Mouse (Mus musculus) thymus, postnatal 25 days (tissue): ENCODE measurements around the gene Nop9.

Experiments
- DNase-seq: peaks from one replicate; pipeline ENCODE4 v3.0.0; 2022

Gene Nop9

GRCm38 (mm10) chr14:55730116-55730515, 15.4 kb upstream of the Nop9 start:
- no peak for DNase-seq

DNA sequence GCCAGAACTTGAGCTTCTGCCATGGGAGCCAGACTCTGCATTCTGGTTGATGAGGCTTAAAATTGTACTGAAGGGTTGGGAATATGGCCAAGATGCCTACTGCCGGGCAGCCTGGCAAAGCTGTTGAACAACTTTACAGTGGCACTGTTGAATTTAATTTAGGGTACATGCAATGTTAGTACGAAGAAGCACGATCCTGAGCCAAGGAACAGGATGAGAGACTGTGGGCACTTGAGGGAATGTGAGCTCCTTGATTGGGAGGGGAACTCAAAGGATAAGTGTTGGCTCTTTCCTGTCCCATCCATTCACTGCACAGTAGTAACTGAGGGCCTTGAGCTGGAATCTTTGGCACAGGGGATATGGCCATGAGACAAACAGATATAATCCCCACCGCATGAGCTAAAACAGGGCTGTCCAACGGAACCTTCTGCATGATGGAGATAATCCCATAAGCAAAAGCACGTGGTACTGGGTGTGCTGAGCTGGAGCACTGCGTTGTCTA, 14.9 kb upstream of the Nop9 start:
- no peak for DNase-seq

GRCm38 (mm10) chr14:55733889-55734288, 11.6 kb upstream of the Nop9 start:
- no peak for DNase-seq

DNA sequence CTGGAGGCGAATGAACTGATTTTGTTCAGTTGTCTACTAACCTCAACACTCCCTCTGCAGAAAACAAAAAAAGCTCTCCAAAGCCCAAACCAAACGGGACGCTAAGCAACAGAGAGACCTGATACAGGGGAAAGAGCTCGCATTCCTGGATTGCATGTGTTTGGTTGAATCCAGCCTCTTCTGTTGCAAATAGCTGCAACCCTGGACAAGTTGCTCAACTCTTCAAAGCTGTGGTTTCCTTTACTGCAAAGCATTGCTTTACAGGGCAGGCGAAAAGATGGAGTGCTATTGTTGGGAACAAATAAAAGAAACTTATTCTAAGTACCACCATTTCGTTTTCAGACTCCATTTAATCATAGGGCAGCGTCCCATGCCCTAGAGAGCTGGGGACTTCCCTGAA, 10.6 kb upstream of the Nop9 start:
- DNase-seq: no peak

DNA sequence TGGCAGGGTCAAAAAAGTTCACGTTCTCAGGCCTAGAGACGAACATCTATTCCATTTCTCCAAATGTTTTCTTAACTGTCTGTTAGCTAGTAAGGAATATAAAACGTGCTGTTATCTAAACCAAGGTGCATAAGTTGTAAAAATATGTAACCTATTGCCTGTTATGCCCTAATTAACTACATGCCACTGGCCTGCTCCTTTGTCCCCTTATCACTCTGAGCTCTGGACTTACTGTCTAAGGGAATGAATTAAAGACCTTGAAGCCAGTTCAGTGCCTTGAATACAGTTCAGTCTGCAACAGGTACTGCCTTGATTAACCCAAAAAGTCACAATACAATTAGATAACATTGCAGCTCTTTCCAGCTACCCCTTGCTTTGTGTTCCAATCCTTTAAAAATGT, 10.2 kb upstream of the Nop9 start:
- DNase-seq: no peak

DNA sequence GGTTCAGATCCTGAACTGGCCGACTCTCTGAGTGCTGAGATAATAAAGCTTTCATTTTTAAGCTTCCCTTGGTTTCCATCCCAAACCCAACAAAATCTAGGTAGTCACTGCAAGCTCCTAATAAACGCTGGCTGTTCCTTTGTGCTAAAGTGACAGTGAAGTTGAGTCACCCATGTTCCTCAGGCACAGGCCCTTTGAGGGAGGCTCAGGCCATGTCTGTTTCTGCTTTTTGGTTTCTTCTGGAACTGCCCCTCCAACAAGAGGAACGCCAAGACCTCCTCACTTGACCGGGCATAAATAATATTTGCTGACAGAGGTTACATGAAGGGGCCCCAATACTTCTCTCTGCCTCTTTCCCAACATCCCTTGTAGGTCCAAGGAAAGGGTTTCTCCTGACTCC, 9.7 kb upstream of the Nop9 start:
- DNase-seq: no peak

DNA sequence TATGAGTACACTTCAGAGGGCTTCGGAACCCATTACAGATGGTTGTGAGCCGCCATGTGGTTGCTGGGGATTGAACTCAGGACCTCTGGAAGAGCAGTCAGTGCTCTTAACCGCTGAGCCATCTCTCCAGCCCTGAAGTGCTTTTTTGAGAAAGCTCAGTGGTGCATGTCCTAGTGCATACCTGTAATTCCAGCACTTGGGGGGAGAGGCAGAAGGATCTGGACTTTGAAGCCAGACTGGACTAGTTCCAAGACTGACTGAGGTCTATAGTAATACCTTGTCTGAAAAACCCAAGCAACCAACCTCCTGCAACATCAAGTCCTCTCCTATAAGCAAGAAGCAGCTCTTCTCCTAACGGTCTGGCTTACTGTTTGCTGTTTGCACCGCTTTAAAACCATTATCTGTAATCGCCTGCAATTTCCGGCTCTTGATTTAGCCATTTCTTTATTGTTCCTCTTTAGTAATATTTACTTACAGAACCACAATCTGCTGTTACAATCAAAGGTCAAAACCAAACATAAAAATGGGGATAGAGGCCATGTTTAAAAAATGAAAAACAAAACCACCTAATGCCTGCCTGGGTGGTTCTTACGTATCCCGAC, 8.3 kb upstream of the Nop9 start:
- no peak for DNase-seq

DNA sequence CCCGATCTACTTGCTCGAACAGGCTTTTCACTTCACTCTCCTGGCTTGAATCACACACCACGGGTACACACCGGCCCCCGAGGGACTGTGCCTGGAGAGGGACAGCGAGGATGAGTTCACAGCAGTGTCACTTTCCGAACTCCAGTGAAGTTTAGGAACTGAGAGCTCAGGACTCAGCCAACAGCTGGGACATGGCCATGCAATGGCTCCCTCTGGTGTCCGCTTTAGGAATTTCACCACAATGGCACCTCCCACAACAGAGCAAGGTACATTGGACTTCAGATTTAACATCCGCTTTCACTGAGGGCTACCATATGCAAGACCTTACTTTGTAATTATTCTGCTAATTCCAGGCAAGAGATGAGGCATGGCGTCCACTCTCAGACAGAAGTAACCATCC, 1.8 kb upstream of the Nop9 start:
- peak; percentile 90 for DNase-seq

- DNase-seq: no peak
Observed at GRCm38 (mm10) chr14:55745861-55746237, 356 bp downstream of the Nop9 start.

DNA sequence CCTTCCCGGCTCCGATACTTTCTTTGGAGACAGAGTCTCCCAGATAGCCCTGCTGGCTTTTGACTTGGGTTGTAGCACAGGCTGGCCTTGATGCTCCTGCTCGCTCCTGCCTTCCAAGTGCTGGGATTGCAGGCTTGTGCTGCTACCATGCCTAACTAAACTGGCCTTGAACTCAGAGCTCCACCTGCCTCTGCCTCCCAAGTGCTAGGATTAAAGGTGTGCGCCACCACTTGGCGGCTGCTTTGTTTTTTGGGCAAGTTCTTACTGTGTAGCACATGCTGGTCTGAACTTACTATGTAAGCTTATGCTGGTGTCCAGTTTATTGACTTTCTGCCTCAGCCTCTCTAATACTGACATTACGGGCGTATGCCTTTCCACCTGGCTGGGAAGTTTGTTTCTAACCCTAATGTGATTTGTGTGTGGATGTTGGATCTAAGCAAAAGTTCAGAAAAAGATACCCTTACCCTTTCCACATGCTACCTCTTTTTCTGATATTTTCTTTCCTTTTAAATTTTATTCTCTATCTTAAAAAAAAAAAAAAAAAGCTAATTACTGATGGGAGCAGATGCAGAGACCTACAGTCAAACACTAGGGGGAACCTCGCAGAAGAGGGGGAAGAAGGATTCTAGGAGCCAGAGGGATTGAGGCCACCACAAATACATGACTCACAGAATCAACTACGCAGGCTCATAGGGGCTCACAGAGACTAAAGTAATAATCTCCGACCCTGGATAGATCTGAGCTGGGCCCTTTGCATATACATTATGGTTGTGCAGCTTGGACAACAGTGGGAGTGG, 1.8 kb downstream of the Nop9 start:
- no peak for DNase-seq

GRCm38 (mm10) chr14:55757566-55757965, 12.1 kb downstream of the Nop9 start:
- DNase-seq: no peak

DNA sequence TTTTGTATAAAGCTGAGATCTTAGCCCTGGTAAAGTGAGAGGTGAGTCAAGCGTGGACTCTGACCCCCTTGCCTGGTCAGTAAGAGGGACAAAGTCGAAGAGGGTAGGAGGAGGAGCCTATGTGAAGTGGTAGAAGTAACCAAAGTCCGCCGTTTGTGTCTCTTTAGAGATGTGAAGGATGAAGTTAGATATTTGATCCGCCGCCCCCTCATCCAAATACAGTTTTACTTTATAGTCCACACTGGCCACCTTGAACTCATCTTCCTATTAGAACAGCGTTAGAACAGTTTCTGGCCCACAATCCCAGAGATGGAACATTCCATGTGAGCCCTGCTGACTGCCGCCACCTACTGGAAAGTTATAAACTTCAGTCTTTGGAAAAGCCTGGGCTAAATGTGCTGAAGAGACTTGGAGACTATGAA, 12.9 kb downstream of the Nop9 start, which contains the start of gene Cideb:
Cideb (minus strand) TSS at position 96 of the 422 bp plus-strand sequence.
- DNase-seq: no peak

DNA sequence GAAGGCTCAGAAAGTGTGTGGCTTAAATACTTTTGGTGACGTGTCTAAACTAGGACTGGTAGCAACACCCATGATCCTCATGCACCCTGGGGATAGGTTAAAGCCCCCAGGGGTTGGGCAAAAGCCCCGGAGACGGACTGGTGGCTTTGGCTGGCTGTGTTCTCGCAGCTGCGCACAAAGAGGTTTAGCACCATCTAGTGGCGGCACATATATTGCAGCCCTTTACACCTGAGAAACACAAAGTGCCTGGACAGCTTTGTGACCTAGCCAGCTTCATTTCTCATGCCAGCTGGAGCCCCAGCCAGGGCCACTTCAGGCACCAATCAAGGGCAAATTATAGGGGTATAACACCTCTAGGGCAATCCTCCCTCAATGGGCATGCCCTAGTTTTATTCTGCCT, 14.7 kb downstream of the Nop9 start:
- peak; percentile 86 for DNase-seq

DNA sequence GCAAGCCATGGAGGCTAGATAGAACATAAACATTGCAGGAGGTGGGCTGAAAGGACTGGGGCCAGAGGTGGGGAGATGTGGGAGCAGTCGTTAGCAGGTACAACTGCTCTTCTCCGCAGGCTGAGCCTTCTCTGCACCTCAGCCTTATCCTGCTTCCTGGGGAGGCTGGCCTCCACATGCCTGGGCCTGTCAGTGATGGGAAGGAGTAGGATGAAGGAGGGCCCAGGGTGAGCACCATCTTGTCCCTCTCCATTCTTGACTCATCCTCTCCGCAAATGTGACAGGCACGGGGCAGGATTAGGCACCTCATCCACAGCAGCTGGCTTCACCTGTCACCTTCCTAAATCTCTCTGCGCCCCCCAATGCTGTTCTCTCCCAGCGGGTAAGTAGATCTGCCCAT, 15.7 kb downstream of the Nop9 start, which contains the start of gene Ltb4r2:
Ltb4r2 (plus strand) TSS at position 266 of the 400 bp plus-strand sequence.
- DNase-seq: no peak

DNA sequence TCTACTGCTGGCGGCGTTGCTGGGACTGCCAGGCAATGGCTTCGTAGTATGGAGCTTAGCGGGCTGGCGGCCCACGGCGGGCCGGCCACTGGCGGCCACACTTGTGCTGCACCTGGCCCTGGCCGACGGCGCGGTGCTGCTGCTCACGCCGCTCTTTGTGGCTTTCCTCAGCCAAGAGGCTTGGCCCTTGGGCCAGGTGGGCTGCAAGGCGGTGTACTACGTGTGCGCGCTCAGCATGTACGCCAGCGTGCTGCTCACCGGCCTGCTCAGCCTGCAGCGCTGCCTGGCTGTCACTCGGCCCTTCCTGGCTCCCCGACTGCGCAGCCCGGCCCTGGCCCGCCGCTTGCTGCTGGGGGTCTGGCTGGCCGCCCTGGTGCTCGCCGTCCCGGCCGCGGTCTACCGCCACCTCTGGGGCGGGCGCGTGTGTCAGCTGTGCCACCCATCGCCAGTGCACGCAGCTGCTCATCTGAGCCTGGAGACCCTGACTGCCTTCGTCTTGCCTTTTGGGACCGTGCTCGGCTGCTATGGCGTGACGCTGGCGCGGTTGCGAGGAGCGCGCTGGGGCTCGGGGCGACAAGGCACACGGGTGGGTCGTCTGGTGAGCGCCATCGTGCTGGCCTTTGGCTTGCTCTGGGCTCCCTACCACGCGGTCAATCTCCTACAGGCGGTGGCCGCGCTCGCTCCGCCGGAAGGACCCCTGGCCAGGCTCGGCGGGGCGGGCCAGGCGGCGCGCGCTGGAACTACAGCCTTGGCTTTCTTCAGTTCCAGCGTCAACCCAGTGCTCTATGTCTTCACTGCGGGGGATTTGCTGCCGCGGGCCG, 16.7 kb downstream of the Nop9 start:
- DNase-seq: peak; percentile 26

DNA sequence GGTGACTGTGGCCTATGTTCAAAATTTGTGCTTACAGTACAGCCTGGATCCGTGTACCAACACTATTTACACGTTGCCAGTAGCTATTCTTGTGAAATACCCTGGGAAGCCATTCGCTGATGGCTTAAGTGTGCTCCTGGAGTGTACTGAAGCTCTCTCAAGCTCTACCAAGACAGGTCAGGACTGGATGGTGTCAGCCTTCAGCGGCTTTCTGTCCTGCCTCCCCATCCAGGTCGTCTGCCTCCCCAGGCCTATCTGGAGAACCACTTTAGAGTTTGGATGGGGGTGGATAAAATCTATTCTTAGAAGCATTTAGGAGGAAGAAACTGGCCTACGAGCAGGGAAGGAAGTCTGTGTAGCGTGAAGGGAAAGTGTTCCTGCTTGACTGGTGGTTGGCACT, 17.7 kb downstream of the Nop9 start:
- no peak for DNase-seq

DNA sequence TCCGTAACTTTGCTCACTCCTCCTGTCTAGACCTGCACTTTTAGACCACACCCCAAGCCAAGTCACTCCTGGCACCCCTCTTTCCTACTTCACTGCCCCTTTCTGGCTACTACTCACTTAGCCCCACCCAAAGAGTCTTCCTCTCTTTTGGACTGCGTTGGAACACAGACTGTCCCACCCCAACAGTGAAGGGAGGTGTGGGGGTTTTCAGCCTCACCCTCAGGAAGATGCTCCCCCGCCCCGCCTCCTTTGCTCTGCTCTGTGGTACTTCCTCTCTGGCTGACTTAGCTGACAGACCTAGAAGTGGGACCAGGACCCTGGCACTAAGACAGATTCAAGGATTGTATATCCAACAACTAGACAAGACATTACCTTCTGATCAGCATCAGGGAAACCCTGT, 20.2 kb downstream of the Nop9 start, which contains the start of gene Ltb4r1:
Ltb4r1 (plus strand) TSS at position 267 of the 400 bp plus-strand sequence.
- DNase-seq: no peak

DNA sequence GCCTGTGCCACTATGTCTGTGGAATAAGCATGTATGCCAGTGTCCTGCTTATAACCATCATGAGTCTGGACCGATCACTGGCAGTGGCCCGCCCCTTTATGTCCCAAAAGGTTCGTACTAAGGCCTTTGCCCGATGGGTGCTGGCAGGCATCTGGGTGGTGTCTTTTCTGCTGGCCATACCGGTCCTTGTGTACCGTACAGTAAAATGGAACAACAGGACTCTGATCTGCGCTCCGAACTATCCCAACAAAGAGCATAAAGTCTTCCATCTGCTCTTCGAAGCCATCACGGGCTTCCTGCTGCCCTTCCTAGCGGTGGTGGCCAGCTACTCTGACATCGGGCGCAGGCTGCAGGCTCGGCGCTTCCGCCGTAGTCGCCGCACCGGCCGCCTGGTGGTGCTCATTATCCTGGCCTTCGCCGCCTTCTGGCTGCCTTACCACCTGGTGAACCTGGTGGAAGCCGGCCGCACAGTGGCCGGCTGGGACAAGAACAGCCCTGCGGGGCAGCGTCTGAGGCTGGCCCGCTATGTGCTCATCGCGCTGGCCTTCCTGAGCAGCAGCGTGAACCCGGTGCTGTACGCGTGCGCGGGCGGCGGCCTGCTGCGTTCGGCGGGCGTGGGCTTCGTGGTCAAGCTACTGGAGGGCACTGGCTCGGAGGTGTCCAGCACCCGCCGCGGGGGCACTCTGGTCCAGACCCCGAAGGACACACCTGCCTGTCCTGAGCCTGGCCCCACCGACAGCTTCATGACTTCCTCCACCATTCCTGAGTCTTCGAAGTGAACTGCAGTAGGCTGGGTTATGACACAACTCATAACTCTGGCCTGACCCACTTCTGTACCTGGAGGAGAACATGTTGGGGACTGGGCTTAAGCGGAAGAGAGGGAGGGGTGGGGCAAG, 22.3 kb downstream of the Nop9 start:
- DNase-seq: no peak

DNA sequence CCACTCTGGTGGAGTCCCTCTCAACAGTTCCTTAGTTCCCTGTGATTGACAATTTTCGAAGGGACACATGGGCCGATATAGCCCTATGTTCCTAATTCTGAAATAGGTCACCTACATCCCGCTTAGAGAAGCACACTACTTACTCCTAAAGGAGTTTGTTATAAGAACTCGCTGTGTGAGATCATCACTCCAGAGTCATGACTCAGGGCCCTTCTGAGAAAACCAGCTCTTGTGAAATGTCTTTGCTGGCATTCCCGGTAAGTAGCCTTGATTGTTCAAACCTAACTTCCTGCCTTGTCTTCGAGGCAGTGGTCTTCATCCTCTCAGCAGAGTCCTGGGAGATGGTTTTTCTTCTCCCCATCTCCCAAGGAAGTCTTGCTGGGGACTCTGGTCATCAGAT, 23.1 kb downstream of the Nop9 start:
- DNase-seq: no peak

DNA sequence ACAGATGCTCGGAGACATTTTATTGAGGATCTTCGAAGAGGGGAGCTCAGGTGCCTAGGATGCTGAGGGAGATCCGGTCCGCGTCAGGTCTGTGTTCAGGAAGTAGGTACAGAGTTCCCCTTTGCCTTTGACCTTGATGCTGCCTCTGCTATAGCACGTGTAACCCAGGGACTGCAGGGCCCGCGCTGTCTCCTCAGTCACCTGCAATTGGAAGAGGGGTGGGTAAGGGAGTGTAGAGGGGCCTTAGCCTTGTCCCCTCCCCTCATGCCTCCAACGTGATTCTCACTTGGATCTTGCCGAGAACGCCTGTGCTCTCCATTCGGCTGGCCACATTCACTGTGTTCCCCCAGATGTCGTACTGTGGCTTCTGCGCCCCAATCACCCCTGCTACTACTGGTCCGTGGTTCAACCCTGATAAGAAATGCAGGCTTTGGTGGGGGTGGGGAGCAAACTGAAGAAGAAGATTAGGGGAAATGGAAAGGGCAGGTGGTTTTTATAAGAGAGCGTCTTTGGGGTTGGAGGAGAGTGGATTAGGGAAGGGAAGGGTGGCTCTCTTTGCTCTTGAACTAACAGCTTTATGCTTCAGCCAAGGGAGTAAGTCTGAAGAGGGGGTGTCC, 23.7 kb downstream of the Nop9 start:
- DNase-seq: no peak

DNA sequence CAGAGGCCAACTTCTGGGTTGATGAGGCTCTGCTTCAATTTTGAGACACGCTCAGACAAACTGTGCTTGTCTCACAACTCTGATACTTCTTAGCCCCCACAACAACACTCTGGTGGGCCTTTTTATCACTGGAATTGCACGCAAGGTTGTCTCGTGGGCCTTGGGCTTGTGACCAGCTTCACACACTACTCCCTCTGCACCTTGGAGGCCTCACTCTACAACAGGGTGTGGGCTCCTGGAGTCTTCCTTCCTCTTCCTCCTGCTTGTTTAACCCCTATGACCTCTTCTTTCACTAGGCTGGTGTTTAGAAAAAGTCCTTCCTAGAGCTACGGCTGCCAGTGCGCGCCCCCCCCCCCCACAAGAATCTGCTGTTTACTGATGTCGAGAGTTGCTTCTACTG, 31.2 kb downstream of the Nop9 start:
- no peak for DNase-seq

DNA sequence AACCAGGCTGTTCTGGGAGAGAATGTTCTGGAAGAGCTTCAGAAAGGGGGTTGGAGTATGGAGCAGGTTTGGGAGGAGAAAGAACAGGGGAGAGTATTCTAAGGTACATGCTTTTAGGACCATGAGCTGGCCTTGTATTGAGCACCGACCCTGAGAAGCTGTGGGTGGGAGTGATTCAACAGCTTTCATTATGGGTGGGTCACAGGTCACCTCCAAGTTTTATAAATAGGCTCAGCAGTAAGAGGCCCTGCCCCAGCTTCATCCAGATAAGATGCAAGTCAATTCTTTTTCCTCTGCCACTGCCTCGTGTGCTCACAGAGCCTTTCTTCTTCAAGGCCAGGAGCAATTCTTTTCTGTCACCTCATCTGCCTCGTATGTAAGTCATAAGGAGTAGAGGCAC, 31.7 kb downstream of the Nop9 start:
- DNase-seq: no peak
